Mouse (Mus musculus) retina, postnatal 7 days (tissue): ENCODE measurements at regions not wholly inside any gene's neighbourhood (a gene's known extent, or its start where the extent isn't known, plus 50 kb on each side); places are given as distances from the start of the nearest gene placed in this dataset.

Experiments used
- DNase-seq: peaks from one replicate; pipeline ENCODE4 v3.0.0-alpha.2; 2012; ENCODE audit warnings: low read depth, low spot score

GRCm38 (mm10) chr2:142560896-142561500 lies 340.3 kb downstream of the Kif16b start:
- no peak for DNase-seq

DNA sequence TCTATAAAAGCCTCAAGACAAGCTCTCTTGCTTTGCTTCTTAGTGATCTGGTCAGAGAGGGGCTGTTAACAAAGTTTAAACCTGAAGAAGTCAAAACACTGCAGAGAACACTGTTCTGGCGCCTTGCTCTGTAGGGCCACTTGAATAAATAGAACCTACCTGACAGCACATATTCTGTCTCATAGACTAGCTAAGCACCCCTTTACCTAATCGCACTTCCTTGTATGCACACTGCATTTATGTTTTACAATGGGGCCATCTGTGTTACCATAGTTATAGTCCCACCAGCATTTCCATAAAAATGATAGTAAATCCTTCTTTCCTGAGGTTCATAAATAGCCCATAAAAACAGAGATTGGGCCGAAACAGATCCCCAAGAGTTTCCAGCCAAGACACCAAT lies 340.9 kb downstream of the Kif16b start:
- no peak for DNase-seq

DNA sequence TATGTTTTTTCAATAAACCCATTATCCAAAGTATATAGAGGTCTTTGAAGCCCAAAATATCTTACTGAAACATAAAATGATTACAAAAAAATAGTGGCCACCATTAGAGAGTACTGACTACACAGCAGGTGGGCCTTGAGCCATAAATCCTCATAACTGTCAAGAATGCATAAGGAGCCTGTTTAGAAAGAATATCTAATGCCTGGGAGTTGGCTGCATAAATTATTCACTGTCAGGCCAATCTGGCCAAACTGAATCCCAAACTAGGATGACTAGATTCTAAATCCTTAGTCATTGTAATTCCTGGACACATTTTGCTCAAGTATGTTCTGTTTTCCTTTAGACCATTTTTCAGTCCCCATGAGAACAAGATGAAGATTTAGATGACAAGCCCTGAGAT lies 341.4 kb downstream of the Kif16b start:
- no peak for DNase-seq

- DNase-seq, result no peak
Observed at GRCm38 (mm10) chr2:142554851-142555250, 346.5 kb downstream of the Kif16b start.

DNA sequence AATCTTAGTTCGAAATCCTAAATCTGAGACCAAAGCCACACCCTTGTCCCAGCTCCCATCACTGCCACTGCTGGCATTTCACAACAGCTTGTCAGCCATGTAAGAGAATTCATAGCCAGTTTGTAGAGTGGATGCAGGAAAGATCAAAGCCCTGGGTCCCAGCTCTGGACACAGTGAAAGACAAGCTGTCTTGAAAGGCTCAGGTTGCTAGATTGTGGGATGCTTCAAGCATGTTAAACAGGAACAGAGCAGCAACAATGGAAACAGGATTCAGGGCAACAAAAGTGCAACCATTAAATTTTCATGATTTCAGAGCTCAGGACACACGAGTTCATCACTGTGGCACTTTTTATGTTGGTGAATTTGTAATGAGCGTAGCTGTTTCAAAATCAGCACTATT lies 349.6 kb downstream of the Kif16b start:
- DNase-seq, result no peak

GRCm38 (mm10) chr2:142548766-142549165 lies 352.6 kb downstream of the Kif16b start:
- DNase-seq, result no peak

DNA sequence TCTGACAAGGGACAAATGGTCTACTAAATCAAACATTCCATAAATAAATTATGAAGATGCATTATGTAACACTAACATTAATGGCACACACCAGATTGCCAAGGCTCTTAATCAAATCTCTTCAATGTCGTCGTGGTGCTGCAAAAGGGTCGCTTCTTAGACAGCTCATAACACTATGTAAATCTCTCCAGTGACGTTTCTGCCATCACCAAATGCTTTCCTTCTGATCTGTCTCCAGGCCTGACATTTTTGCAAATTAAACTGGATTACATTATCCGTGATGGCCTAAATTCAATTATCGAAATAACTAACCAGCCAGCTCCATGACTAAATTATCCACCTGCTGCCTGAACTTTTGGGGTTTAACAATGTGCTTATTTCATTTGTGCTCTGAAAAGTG lies 356.4 kb downstream of the Kif16b start:
- DNase-seq, result no peak

GRCm38 (mm10) chr2:142539980-142540379 lies 361.4 kb downstream of the Kif16b start:
- no peak for DNase-seq

DNA sequence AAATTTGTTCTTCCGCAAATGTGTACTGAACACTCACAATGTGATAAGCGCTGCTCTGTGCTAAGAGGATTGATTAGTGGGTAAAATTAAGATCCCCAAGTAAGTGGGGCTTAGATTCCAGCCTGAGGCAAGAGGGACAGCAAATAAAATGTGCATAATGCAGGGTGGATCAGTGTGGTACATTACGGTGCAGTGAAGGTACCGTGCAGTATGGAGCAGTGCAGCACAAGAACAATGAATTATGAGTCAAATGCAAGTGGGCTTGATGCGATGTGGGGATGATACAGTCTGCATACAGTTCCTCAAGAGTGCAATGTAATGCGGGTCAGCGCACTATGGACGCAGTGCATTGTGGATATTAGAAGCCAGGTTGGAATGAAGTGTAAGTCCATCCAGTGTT lies 367.8 kb downstream of the Kif16b start:
- DNase-seq, result no peak

DNA sequence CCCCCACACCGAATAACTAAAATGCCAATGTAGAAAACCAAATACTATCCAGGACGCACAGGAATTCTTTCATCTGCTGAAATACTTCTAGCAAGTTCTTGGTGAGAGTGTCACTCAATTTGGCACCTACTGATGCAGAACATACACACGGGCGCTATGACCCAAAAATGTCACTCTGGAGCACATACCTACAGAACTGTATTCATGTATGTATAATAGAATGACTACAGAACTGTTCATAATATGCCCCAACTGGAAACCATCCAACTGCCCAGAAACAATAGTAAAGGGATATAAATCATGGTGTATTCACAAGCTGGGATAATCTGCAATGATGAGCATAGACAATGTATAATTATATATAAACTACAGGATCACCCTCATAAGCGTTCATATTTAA lies 378.9 kb downstream of the Kif16b start:
- DNase-seq, result peak; percentile 9

DNA sequence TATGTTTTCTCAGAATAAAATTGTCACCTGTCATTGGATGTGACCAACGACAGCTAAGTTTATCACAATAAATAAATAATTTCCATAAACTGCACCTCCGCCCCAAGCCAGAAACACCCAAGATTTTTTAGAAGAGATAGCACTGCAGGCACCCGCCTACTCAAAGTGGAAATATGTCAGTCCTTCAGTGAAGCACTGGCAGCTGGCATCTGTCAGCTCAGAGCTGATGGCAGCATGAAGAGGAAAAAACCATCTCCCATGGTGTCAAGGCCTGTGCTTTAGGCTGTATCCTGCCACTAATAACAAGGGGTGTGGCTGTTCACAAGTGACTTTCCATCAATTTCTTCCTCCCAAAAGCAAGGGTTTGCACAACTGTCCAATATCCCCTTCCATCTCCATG lies 383.6 kb downstream of the Kif16b start:
- DNase-seq, result no peak

- DNase-seq, result no peak
Observed at GRCm38 (mm10) chr2:142505216-142505615, 396.1 kb downstream of the Kif16b start.
